Mouse (Mus musculus) embryonic stem cell, embryonic (primary cell): ENCODE results near the gene Edaradd.

Source experiments
- CTCF ChIA-PET, 4 experiments: fragments of 300-600 bp in 2 of 4; fragments of 350-600 bp in 2 of 4; sonication (Branson Sonifier 250); formaldehyde crosslinking; loops; one replicate each; lab custom pipeline; 2022; ENCODE audit warnings: inconsistent platforms in 2 of 4; lab: Charles Lee
- POLR2A ChIA-PET, 4 experiments: fragments of 300-600 bp in 2 of 4; fragments of 350-600 bp in 2 of 4; sonication (Branson Sonifier 250); formaldehyde crosslinking; loops; one replicate each; lab custom pipeline; 2022; ENCODE audit warnings: antibody characterized with exemption in 4 of 4, inconsistent platforms in 1 of 4; lab: Charles Lee

The Edaradd gene

GRCm38 (mm10) chr13:12439586-12439985 is 80.7 kb downstream of the Edaradd start:
- POLR2A ChIA-PET = interaction anchor here in 1 of 4 experiments (1.1 to 3.8 kb wide), 2 partner anchors 12 to 267 kb away, joined by 3 to 20 read pairs; no protein-coding TSS in a partner anchor
- CTCF ChIA-PET = interaction anchor here in 1 of 4 experiments (0.6 kb wide), 1 partner anchor 31 kb away, joined by 16 read pairs; no protein-coding TSS in a partner anchor

DNA sequence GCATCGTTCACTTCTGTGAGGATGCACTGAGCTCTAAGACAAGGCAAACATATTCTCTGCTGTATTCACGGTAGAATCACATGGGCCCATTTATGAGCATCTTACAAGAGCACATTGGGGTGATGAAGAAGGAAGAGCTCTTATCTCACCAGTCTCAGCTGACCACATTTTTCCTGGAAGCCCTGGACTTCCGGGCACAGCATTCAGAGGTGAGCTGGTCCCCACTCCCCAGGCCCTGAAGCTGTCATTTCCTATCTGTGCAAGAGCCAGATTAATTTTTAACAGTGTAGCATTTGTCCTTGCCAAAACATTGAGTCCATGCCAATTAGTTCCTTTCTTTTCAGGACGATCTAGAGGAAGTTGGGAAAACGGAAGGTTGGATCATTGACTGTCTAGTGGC is 86.4 kb downstream of the Edaradd start:
- CTCF ChIA-PET = interaction anchor here in 2 of 4 experiments (0.6 to 1.6 kb wide), 2 partner anchors 21 to 43 kb away, joined by 3 to 5 read pairs; no protein-coding TSS in a partner anchor
- POLR2A ChIA-PET = interaction anchor here in 2 of 4 experiments (0.5 to 1.4 kb wide), 7 partner anchors 10 to 188 kb away, joined by 3 to 8 read pairs (median 3); partner anchors contain the start of gene Heatr1 (in 1 of the 2)

GRCm38 (mm10) chr13:12428556-12428955 is 91.7 kb downstream of the Edaradd start:
- POLR2A ChIA-PET = interaction anchor here in 2 of 4 experiments (0.9 to 5.0 kb wide), 2 partner anchors 9 to 34 kb away, joined by 3 to 20 read pairs; partner anchors contain the start of gene Heatr1 (in 1 of the 2)
- CTCF ChIA-PET = interaction anchor here in 1 of 4 experiments (0.6 kb wide), 1 partner anchor 919 kb away, joined by 3 read pairs; no protein-coding TSS in a partner anchor
